Mouse (Mus musculus) limb, embryonic 12.5 days (tissue): ENCODE data around the gene Gale. TPM values are rescaled to one million over a fixed set of nuclear protein-coding genes. Genes with fewer than 3 reads are reported as not detected.
A peak's percentile ranks its signal among the peaks of the same experiment; 100 is the strongest.

Experiments used
- ATAC-seq: fragments of 200-750 bp; cut with Nextera tagmentation; 2 replicates; pipeline ENCODE4 v1.8.0; 2017; ENCODE audit warnings: low read depth, moderate TSS enrichment; ENCODE audit not compliant: insufficient number of reproducible peaks, insufficient read depth, low FRiP score, low TSS enrichment
- H3K27ac ChIP-seq: fragments of 300-500 bp; sonication (generic); 2 replicates; pipeline ENCODE4 v1.5.1; 2016; ENCODE audit warnings: mild to moderate bottlenecking, moderate library complexity
- H3K27me3 ChIP-seq: fragments of 300-500 bp; sonication (generic); 2 replicates; pipeline ENCODE4 v1.6.1; 2016; ENCODE audit warnings: mild to moderate bottlenecking, moderate library complexity
- H3K36me3 ChIP-seq: fragments of 300-500 bp; sonication (generic); 2 replicates; pipeline ENCODE4 v1.6.1; 2016; ENCODE audit warnings: mild to moderate bottlenecking, moderate library complexity
- H3K4me1 ChIP-seq: fragments of 300-500 bp; sonication (generic); replicated peaks from 2 replicates; pipeline ENCODE4 v1.6.1; 2016
- H3K4me2 ChIP-seq: fragments of 300-500 bp; sonication (generic); 2 replicates; pipeline ENCODE4 v1.6.1; 2016; ENCODE audit warnings: mild to moderate bottlenecking, moderate library complexity
- H3K4me3 ChIP-seq: fragments of 300-500 bp; sonication (generic); replicated peaks from 2 replicates; pipeline ENCODE4 v1.5.1; 2016; ENCODE audit warnings: mild to moderate bottlenecking
- H3K9ac ChIP-seq: fragments of 300-500 bp; sonication (generic); replicated peaks from 2 replicates; pipeline ENCODE4 v1.6.1; 2016; ENCODE audit warnings: mild to moderate bottlenecking, moderate library complexity
- H3K9me3 ChIP-seq: fragments of 300-500 bp; sonication (generic); 2 replicates; pipeline ENCODE4 v1.6.1; 2016; ENCODE audit warnings: mild to moderate bottlenecking, moderate library complexity
- WGBS: fragments of 180-500 bp; shearing (Covaris S2); methylation state at CpG from one replicate; pipeline ENCODE4 v1.1.7; 2016; 5-methylcytosine and 5-hydroxymethylcytosine counted together
- polyA plus RNA-seq: library from polyadenylated mRNA; unstranded; fragments of >200 nt; fragmentation: Nextera tagmentation; extraction: Ambion mirVana; gene quantifications from 2 replicates; pipeline ENCODE4 v1.2.1, GENCODE M21; 2016

Gale gene
- polyA plus RNA-seq, 1 experiment from 2014 or later = 32.1 TPM

- 22% methylated on average over 5 of the region's 5 CpGs for WGBS
- no peak overlapping the region for H3K4me3 ChIP-seq
- H3K4me1 ChIP-seq = peaks cover 16% of the 10 kb centered on the region
- H3K9me3 ChIP-seq = no peaks in the 10 kb centered on the region
- H3K4me2 ChIP-seq = no peak overlapping the region
- peaks cover 56% of the 10 kb centered on the region for H3K36me3 ChIP-seq
- no peaks in the 10 kb centered on the region for H3K27me3 ChIP-seq
- H3K27ac ChIP-seq = no peak overlapping the region
- no peak for ATAC-seq
- H3K9ac ChIP-seq = 0 out of 2 replicates have a peak overlapping the region, but pooled peaks have one; percentile 1
These were observed 2.8 kb upstream of the Gale start for GRCm38 (mm10) chr4:135960717-135961116.

DNA sequence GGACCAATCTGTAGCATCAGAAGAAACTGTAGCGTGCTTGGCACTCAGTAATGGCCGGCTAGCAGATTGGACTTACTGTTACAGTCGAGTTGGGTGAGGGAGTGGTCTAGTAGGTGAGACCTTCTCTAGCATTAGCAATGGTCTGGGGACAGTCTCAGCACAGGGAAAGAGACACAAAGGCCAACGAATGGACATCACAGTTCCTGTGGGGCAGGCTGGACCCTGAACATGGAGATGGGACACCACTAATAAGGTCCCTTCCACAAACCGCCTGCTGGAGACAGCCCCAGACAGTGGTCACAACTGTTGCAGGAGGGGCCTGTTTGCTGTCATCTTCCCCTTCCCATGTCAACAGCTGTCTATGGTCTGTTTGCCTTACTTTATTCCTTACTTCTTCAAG is 1.8 kb upstream of the Gale start:
- Histone ChIP-seq H3K27ac (no peak overlapping the region), H3K4me2 (no peak overlapping the region), H3K9me3 (no peaks in the 10 kb centered on the region), H3K27me3 (no peaks in the 10 kb centered on the region), H3K9ac (no peak overlapping the region; the same call in 1 of the 2 replicates), H3K36me3 (peaks cover 56% of the 10 kb centered on the region), H3K4me3 (no peak overlapping the region), H3K4me1 (peaks cover 16% of the 10 kb centered on the region)
- ATAC-seq = no peak
- 87% methylated on average over 5 of the region's 5 CpGs for WGBS

DNA sequence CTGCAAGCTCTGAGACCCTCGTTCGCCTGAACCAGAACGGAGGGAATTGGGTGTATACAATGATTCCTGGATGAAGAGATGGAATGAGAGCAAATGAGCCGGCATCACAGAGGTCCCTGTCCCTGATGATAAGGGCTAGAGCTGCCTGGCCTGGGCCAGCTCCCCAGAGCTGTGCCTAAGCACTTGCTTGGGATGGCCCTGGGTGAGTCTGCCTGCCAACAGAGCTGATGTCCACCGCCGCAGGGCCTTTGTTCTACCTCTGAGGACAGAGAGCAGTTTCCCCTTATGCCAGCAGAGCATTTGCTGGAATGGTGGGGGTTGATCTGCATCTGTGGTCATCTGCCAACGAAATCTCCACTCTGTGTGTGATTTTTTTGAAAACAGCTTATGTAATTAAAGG is 1.3 kb upstream of the Gale start:
- no peak overlapping the region for H3K4me2 ChIP-seq
- peaks cover 16% of the 10 kb centered on the region for H3K4me1 ChIP-seq
- no peak overlapping the region for H3K9ac ChIP-seq
- H3K27ac ChIP-seq = no peak overlapping the region
- no peaks in the 10 kb centered on the region for H3K9me3 ChIP-seq
- H3K27me3 ChIP-seq = no peaks in the 10 kb centered on the region
- ATAC-seq = no peak
- H3K4me3 ChIP-seq = peak overlapping the region; percentile 58; the same call in 1 of the 2 replicates
- WGBS = 89% methylated on average over 7 of the region's 7 CpGs
- H3K36me3 ChIP-seq = peaks cover 60% of the 10 kb centered on the region

DNA sequence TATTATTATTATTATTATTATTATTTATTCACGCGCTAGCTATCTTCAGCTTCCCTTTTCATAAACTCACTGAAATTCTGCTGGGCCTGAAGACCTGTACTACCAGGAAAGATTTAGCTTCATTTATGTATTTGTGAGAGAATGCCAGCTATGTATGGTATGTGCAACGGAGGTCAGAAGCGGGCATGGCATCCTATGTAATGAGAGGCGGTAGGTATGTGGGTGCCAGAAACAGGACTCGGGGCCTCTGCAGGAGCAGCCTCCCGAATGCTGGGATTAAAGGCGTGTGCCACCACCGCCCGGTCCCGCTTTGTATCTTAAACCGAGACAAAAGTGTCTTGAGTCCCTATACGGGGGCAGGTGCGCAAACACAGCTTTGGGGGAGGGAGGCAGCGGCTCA is 581 bp upstream of the Gale start:
- Histone ChIP-seq H3K27ac (peak overlapping the region; percentile 88), H3K36me3 (peaks cover 61% of the 10 kb centered on the region), H3K4me2 (peak overlapping the region; percentile 89), H3K9ac (peak overlapping the region; percentile 73), H3K27me3 (no peaks in the 10 kb centered on the region), H3K9me3 (no peaks in the 10 kb centered on the region), H3K4me3 (peak overlapping the region; percentile 58), H3K4me1 (peaks cover 16% of the 10 kb centered on the region)
- ATAC-seq = no peak
- 6% methylated on average over 15 of the region's 15 CpGs for WGBS

GRCm38 (mm10) chr4:135964426-135964825 is 899 bp downstream of the Gale start:
- WGBS = 8% methylated on average over 12 of the region's 12 CpGs
- Histone ChIP-seq H3K4me2 (peak overlapping the region; percentile 89), H3K4me1 (peaks cover 21% of the 10 kb centered on the region), H3K36me3 (peaks cover 61% of the 10 kb centered on the region), H3K27me3 (no peaks in the 10 kb centered on the region), H3K27ac (peak overlapping the region; percentile 8; the same call in 1 of the 2 replicates), H3K4me3 (peak overlapping the region; percentile 58), H3K9me3 (no peaks in the 10 kb centered on the region), H3K9ac (peak overlapping the region; percentile 72)
- ATAC-seq = no peak

DNA sequence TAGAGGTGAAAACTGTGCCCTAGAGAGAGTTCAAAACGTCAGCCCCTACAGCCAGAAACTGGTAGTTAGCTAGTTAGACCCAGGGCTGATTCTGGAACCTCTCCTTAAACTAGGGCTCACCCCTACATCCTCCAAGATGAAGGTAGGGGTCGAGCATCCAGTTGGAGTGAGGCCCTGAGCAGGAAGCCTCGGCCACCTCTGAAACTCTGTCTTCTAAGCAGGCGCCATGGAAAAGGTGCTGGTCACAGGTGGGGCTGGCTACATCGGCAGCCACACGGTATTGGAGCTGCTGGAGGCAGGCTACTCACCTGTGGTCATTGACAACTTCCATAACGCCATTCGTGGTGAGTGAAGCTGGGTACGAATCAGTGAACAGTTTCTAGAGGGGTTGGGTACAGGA is 1.6 kb downstream of the Gale start:
- Histone ChIP-seq H3K4me3 (no peak overlapping the region; the same call in 1 of the 2 replicates), H3K27me3 (no peaks in the 10 kb centered on the region), H3K9me3 (no peaks in the 10 kb centered on the region), H3K4me1 (peaks cover 21% of the 10 kb centered on the region), H3K36me3 (peaks cover 61% of the 10 kb centered on the region), H3K4me2 (peak overlapping the region; percentile 89; the same call in 1 of the 2 replicates), H3K9ac (no peak overlapping the region), H3K27ac (no peak overlapping the region)
- no peak for ATAC-seq
- WGBS = 83% methylated on average over 9 of the region's 9 CpGs

DNA sequence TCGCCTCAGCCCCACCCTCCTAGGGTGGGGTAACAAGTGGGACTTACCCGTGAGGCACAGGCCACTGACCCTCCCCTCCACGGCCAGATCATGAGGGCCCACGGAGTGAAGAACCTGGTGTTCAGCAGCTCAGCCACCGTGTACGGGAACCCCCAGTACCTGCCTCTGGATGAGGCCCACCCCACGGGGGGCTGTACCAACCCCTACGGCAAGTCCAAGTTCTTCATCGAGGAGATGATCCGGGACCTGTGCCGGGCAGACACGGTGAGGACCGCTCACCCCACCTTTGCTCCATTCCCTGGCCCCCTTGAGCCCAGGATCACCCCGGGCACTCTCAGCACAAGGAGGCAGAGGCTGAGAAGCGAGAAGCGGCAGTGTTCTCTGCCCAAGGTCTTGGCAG is 2.8 kb downstream of the Gale start:
- no peak overlapping the region for H3K4me2 ChIP-seq
- no peak overlapping the region for H3K27ac ChIP-seq
- 92% methylated on average over 16 of the region's 16 CpGs for WGBS
- no peaks in the 10 kb centered on the region for H3K9me3 ChIP-seq
- H3K27me3 ChIP-seq = no peaks in the 10 kb centered on the region
- no peak overlapping the region for H3K9ac ChIP-seq
- H3K4me3 ChIP-seq = no peak overlapping the region
- ATAC-seq = no peak
- peaks cover 65% of the 10 kb centered on the region for H3K36me3 ChIP-seq
- H3K4me1 ChIP-seq = peaks cover 29% of the 10 kb centered on the region

- H3K9me3 ChIP-seq = no peaks in the 10 kb centered on the region
- no peak overlapping the region for H3K4me3 ChIP-seq
- H3K9ac ChIP-seq = no peak overlapping the region
- peaks cover 36% of the 10 kb centered on the region for H3K4me1 ChIP-seq
- peaks cover 56% of the 10 kb centered on the region for H3K36me3 ChIP-seq
- no peak overlapping the region for H3K4me2 ChIP-seq
- 90% methylated on average over 18 of the region's 18 CpGs for WGBS
- no peak for ATAC-seq
- H3K27me3 ChIP-seq = no peaks in the 10 kb centered on the region
- no peak overlapping the region for H3K27ac ChIP-seq
These were observed 3.7 kb downstream of the Gale start for GRCm38 (mm10) chr4:135967086-135967760.

DNA sequence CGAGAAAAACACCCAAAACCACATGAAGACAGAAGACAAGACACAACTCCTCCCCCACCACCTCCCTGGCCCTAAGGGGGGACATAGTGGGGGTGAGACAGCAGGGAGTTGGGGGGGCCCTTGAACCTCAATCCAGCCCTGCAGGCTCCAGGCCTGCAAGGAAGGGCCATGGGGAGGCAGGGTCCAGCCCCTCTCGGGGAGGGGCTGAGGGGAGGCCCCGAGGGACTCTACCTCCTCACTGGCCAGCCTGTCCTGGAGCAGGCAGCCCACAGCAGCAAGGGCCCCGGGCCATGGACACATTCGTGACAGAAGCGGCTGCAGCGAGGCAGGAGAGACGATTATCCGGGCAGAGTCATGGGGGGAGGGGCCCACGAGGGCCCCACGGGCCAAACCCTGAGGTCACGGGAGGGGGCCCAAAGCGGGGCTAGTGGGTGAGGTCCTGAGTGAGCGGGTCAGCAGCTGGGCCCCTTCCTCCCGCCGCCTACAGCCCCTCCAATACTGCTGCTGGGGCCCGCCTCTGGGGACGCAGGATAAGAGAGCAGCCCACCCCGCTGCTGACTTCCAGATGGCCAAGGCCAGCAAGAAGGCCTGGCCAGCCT is 4.8 kb downstream of the Gale start:
- peaks cover 31% of the 10 kb centered on the region for H3K4me1 ChIP-seq
- H3K9me3 ChIP-seq = no peaks in the 10 kb centered on the region
- H3K4me2 ChIP-seq = no peak overlapping the region

GRCm38 (mm10) chr4:135969070-135969750 is 5.7 kb downstream of the Gale start:
- 92% methylated on average over 13 of the region's 13 CpGs for WGBS
- ATAC-seq = no peak
- Histone ChIP-seq H3K4me2 (no peak overlapping the region), H3K9me3 (no peaks in the 10 kb centered on the region), H3K4me1 (peaks cover 28% of the 10 kb centered on the region), H3K27me3 (no peaks in the 10 kb centered on the region), H3K9ac (no peak overlapping the region), H3K36me3 (peaks cover 58% of the 10 kb centered on the region), H3K27ac (no peak overlapping the region), H3K4me3 (no peak overlapping the region)

More for the DNA sequence above, 4.8 kb downstream of the Gale start:
- ATAC-seq = no peak
- H3K27me3 ChIP-seq = no peaks in the 10 kb centered on the region
- H3K4me3 ChIP-seq = no peak overlapping the region
- peak overlapping the region; percentile 31; the same call in 1 of the 2 replicates for H3K9ac ChIP-seq
- peaks cover 54% of the 10 kb centered on the region for H3K36me3 ChIP-seq
- WGBS = 76% methylated on average over 17 of the region's 19 CpGs
- H3K27ac ChIP-seq = no peak overlapping the region

DNA sequence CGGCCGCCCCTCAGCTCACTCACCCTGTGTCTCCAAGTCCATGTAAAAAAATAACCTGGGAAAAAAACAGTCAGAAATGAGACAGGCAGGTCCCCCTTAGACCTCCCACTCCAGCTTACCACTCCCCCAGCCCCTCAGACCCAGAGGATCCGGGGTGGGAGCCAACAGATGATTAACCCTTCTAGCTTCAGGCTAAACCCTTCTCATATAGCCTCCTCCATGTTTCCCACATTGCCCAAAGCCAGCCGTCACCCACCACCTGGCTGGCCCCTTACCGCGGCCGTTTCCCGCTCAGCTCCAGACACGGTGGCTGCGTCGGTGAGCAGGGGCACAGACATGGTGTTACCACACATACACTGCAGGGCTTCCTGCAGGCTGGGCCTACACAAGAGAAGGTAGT is 7.1 kb downstream of the Gale start:
- 87% methylated on average over 11 of the region's 11 CpGs for WGBS
- peaks cover 70% of the 10 kb centered on the region for H3K36me3 ChIP-seq
- peaks cover 21% of the 10 kb centered on the region for H3K4me1 ChIP-seq
- H3K9ac ChIP-seq = no peak overlapping the region
- ATAC-seq = no peak
- H3K27ac ChIP-seq = no peak overlapping the region
- H3K4me3 ChIP-seq = peak overlapping the region; percentile 100; the same call in 1 of the 2 replicates
- peak overlapping the region; percentile 98; the same call in 1 of the 2 replicates for H3K4me2 ChIP-seq
- no peaks in the 10 kb centered on the region for H3K27me3 ChIP-seq
- H3K9me3 ChIP-seq = no peaks in the 10 kb centered on the region
